ENCODE assay signal across 20 mouse cellular contexts in the genomic region with DNA sequence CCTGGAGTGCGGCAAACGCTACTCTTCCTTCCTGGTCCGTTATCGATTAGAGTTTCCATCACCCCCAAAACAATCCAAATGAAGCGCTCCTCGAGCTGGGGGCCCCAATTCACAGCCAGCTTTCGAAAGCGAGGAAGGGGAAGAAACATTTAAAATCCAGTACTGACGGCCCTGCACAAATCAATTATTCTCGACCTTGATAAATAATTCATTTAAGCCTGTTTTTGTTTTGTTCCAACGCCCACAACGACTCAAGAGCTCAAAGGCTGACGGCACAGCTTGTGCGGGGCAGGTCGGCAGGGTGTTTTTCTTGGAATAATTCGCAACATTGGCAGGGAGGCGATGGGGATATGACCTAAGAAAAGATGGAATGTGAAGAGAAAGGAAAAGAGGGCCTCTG. TPM values are rescaled to one million over a fixed set of nuclear protein-coding genes. Genes with fewer than 3 reads are reported as not detected.
A peak's percentile ranks its signal among the peaks of the same experiment; 100 is the strongest.
DNase-seq lines count a peak whose midpoint lies in the region; ATAC-seq and TF ChIP-seq lines count a peak whose summit lies in the region.
"Had no signal": no experiment of that assay in that cellular context is flagged by ENCODE, and none has a peak within 500 bp of the region (broad histone marks: within the 10 kb centered on the region; RNA-seq: fewer than 3 reads in every experiment).

No protein-coding gene starts in this region.

- peak; percentile 17 for DNase-seq in cerebellum, adult 11 months
- peak; percentile 2 for DNase-seq in lung, embryonic 14.5 days
- DNase-seq in lung, adult 2 months = no peak
- DNase-seq in induced T-regulatory cell, adult 2 months (ENCODE audit: low read depth) = peak; percentile 2
- DNase-seq in heart, postnatal 14 days = no peak
- no peak for DNase-seq in right cerebral cortex, adult 18-20 months
- DNase-seq: adrenal gland, postnatal 14 days; kidney, adult 8-10 months; liver, postnatal 0 days; right cerebral cortex, postnatal 14 days; thymus, adult 18-20 months had no signal

- TF ChIP-seq POLR2A in lung, adult 2 months (IDR thresholded peaks at IDR 0.05; ENCODE audit: borderline replicate concordance, extremely low read depth, low read depth, low read length) = no peak

- intact Hi-C loops in heart, postnatal 14 days (cut with DNase I) = loop anchor here (5.0 kb wide), 2 partner anchors 327 to 342 kb away; no protein-coding TSS in a partner anchor

- peaks cover 97% of the 10 kb centered on the region for H3K27me3 ChIP-seq in lung, embryonic 14.5 days (ENCODE audit: insufficient read depth, low read length)
- peaks cover 21% of the 10 kb centered on the region for H3K27me3 ChIP-seq in midbrain, embryonic 16.5 days (ENCODE audit: control insufficient read depth, insufficient read depth, low read depth, low read length)

- H3K36me3 ChIP-seq in lung, embryonic 14.5 days (ENCODE audit: insufficient read depth) = no peaks in the 10 kb centered on the region
- H3K36me3 ChIP-seq in midbrain, embryonic 16.5 days (ENCODE audit: control insufficient read depth, insufficient read depth, low read length) = no peaks in the 10 kb centered on the region
- H3K36me3 ChIP-seq: embryonic facial prominence, embryonic 15.5 days; heart, embryonic 13.5 days; limb, embryonic 15.5 days had no signal

- H3K4me1 ChIP-seq in lung, embryonic 14.5 days (ENCODE audit: insufficient read depth) = no peaks in the 10 kb centered on the region
- no peaks in the 10 kb centered on the region for H3K4me1 ChIP-seq in lung, adult 2 months (ENCODE audit: control insufficient read depth, insufficient read depth, low read length)
- H3K4me1 ChIP-seq in midbrain, embryonic 16.5 days (ENCODE audit: control insufficient read depth, insufficient read depth, low read length) = peaks cover 12% of the 10 kb centered on the region

- no peak for TF ChIP-seq CTCF in lung, embryonic 14.5 days (IDR thresholded peaks at IDR 0.05; ENCODE audit: low read depth)
- TF ChIP-seq CTCF in lung, adult 2 months (IDR thresholded peaks at IDR 0.05; ENCODE audit: insufficient read depth, low read length) = no peak

- H3K9me3 ChIP-seq in lung, embryonic 14.5 days (ENCODE audit: low read depth, low read length) = no peaks in the 10 kb centered on the region
- H3K9me3 ChIP-seq in midbrain, embryonic 16.5 days (replicated peaks; ENCODE audit: control insufficient read depth, low read length, poor library complexity, severe bottlenecking) = no peaks in the 10 kb centered on the region
- H3K9me3 ChIP-seq: embryonic facial prominence, embryonic 15.5 days; heart, embryonic 13.5 days; limb, embryonic 15.5 days had no signal

- H3K27ac ChIP-seq in lung, embryonic 14.5 days (ENCODE audit: low read depth) = no peak overlapping the region
- H3K27ac ChIP-seq in midbrain, embryonic 16.5 days (ENCODE audit: low read length) = peak overlapping the region; percentile 28; the same call in 1 of the 2 replicates
- H3K27ac ChIP-seq: embryonic facial prominence, embryonic 15.5 days; heart, embryonic 13.5 days; hindbrain, embryonic 14.5 days; limb, embryonic 15.5 days had no signal

- no peak overlapping the region for H3K4me3 ChIP-seq in lung, embryonic 14.5 days (ENCODE audit: low read depth, low read length)
- no peak overlapping the region for H3K4me3 ChIP-seq in lung, adult 2 months (replicated peaks; ENCODE audit: extremely low read depth, low read depth, low read length)
- no peak overlapping the region for H3K4me3 ChIP-seq in midbrain, embryonic 16.5 days (ENCODE audit: low read depth, low read length)
- H3K4me3 ChIP-seq: embryonic facial prominence, embryonic 15.5 days; heart, embryonic 13.5 days; limb, embryonic 15.5 days had no signal

- no peak overlapping the region for H3K4me2 ChIP-seq in lung, embryonic 14.5 days
- peak overlapping the region; percentile 64 for H3K4me2 ChIP-seq in midbrain, embryonic 16.5 days (ENCODE audit: low read length)
- H3K4me2 ChIP-seq: embryonic facial prominence, embryonic 15.5 days; heart, embryonic 13.5 days; limb, embryonic 15.5 days had no signal

- 3% methylated on average over 17 of the region's 17 CpGs for WGBS in lung, embryonic 14.5 days
- 5% methylated on average over 17 of the region's 17 CpGs for WGBS in lung, adult 2 months
- 2% methylated on average over 17 of the region's 17 CpGs for WGBS in midbrain, embryonic 16.5 days

- no peak overlapping the region for H3K9ac ChIP-seq in lung, embryonic 14.5 days
- H3K9ac ChIP-seq in midbrain, embryonic 16.5 days (ENCODE audit: low read depth, low read length) = no peak overlapping the region
- H3K9ac ChIP-seq: embryonic facial prominence, embryonic 15.5 days; heart, embryonic 13.5 days; hindbrain, embryonic 14.5 days; limb, embryonic 15.5 days; liver, postnatal 0 days had no signal

- no peak for ATAC-seq in cerebellum, adult (ENCODE audit: insufficient number of reproducible peaks, low FRiP score, low TSS enrichment)
- ATAC-seq in lung, embryonic 14.5 days (ENCODE audit: insufficient read depth) = no peak
- no peak for ATAC-seq in midbrain, embryonic 16.5 days
- ATAC-seq: liver, postnatal 0 days had no signal

RNA-seq across cellular contexts. Expression of a gene that starts 2.6 kb away (rescaled TPM):
- polyA plus RNA-seq in lung, embryonic 14.5 days (2014; fragmentation: Nextera tagmentation; extraction: Ambion mirVana) = not detected in 2 replicates
- not detected in 2 replicates for polyA plus RNA-seq in lung, adult 2 months (2012; rRNA removed)
- 6.8 and 8.5 TPM in 2 replicates for polyA plus RNA-seq in midbrain, embryonic 16.5 days (2015; fragmentation: Nextera tagmentation; extraction: Ambion mirVana)
- not detected for total RNA-seq in heart, postnatal 14 days (2021)
- total RNA-seq: adrenal gland, postnatal 14 days; gastrocnemius, postnatal 4 days; monocyte, adult 5-6 weeks had no signal
- polyA plus RNA-seq: embryonic facial prominence, embryonic 15.5 days; heart, embryonic 13.5 days; limb, embryonic 15.5 days; liver, postnatal 0 days; urinary bladder, adult 2 months had no signal

Comparison
In these comparisons a context has a peak if more than half of its experiments do, and no peak if none do; other contexts are left out.
1. DNase-seq: peak in cerebellum, adult 11 months (single experiment), lung, embryonic 14.5 days (single experiment) and induced T-regulatory cell, adult 2 months (single experiment); none in lung, adult 2 months (single experiment), heart, postnatal 14 days (0 of 2) and right cerebral cortex, adult 18-20 months (single experiment).